Mouse (Mus musculus): ENCODE measurements at regions not wholly inside any gene's neighbourhood (a gene's known extent, or its start where the extent isn't known, plus 50 kb on each side); places are given as distances from the start of the nearest gene placed in this dataset.

DNA sequence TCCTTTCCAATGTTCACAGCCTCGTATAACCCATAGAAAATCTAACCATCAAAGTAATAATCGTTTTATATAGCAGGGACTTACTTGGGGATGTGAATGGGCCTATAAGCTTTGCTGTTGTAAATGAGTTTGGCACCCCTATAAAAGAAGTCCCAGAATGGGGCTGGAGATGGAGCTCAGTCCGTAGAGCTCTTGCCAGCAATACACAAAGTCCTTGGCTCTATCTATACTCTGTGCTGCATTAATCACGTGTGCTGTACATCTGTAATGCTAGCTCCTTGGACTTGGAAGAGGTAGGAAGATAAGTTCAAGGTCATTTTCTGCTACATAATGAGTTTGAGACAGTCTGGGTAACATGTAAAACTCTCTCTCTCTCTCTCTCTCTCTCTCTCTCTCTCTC is 236.8 kb upstream of the Il12b start:
- TF ChIP-seq CTCF (IDR thresholded peaks at IDR 0.05; ENCODE audit: extremely low read depth, insufficient read depth, insufficient read length, insufficient replicate concordance) (no peak), POLR2A (IDR thresholded peaks at IDR 0.05; ENCODE audit: low read depth, low read length) (no peak)

All from spleen, adult 2 months (tissue).